Mouse (Mus musculus): ENCODE measurements at regions not wholly inside any gene's neighbourhood (a gene's known extent, or its start where the extent isn't known, plus 50 kb on each side); places are given as distances from the start of the nearest gene placed in this dataset.
A peak's percentile ranks its signal among the peaks of the same experiment; 100 is the strongest.

DNA sequence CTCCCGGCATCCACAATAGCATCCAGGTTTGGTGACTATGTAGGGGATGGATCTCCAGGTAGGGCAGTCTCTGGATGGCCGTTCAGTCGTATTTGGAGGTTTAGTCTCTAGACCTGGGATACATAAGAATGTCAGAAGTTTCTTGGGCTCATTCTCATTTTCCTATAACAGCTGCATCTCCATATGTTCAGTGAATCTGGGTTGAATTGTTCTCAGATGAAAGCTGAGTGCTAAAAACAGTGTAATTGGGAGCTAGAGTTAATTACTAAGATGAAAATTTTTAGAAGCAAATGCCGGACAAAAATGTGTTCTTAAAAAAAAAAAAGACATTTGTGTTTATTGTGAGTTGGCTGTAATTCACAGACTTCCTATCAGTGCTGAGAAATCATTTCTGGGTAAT lies 57.3 kb upstream of the Myo16 start:
- DNase-seq (ENCODE audit: low spot score), result no peak

DNA sequence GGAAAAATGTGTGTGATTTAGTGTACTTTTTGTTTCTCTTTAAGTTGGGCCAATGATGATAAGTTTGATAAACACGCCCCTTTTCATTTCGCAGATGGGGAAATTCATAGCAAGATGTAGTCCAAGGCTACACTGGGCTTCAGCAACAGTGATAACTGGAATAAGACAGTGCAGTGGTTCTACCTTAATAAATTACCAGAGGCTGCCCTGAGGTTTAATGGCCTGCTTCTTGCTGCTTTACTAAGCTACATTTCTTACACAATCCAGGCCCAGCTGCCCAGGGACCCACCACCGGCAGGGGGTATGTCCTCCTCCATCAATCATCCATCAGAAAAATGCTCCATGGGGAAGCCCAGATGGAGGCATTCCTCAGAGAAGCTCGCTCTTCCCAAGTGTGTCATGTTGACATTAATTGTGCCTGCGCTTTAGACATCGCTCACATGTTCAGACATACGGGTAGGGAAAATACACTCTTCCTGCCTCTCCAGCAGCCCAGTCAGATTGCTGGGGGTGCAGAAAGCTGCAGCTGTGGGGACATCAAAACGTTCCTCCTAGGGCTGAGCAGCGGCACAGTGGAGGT lies 56.7 kb upstream of the Myo16 start:
- DNase-seq (ENCODE audit: low spot score), result peak; percentile 47

Measured in retina, embryonic 14.5 days (tissue).